Mouse (Mus musculus) heart, embryonic 15.5 days (tissue): Measurements from ENCODE around the gene Clmp. TPM values are rescaled to one million over a fixed set of nuclear protein-coding genes. Genes with fewer than 3 reads are reported as not detected.

Source experiments
- polyA plus RNA-seq: library from polyadenylated mRNA; unstranded; fragments of >200 nt; fragmentation: Nextera tagmentation; extraction: Ambion mirVana; gene quantifications from 2 replicates; pipeline ENCODE4 v1.2.1, GENCODE M21; 2015

The Clmp gene
- polyA plus RNA-seq, 1 experiment from 2014 or later, result 7.9 TPM

Other genes with a start within 250 kb of the Clmp start
- gene Gramd1b, start 154.6 kb upstream of the Clmp start, polyA plus RNA-seq, result 5.7 TPM in 2 replicates
- gene Gm21915, start 15.3 kb upstream of the Clmp start, polyA plus RNA-seq, result not detected in 2 replicates
- 1,867 and 1,945 TPM in 2 replicates for gene Hspa8, start 115.0 kb downstream of the Clmp start, polyA plus RNA-seq
- not detected in 2 replicates for gene Bsx, start 188.2 kb downstream of the Clmp start, polyA plus RNA-seq